Mouse (Mus musculus): ENCODE data around the gene Slc2a5. TPM values are rescaled to one million over a fixed set of nuclear protein-coding genes. Genes with fewer than 3 reads are reported as not detected.

The Slc2a5 gene
- polyA plus RNA-seq, 1 experiment from 2014 or later, result 8.1 TPM

DNA sequence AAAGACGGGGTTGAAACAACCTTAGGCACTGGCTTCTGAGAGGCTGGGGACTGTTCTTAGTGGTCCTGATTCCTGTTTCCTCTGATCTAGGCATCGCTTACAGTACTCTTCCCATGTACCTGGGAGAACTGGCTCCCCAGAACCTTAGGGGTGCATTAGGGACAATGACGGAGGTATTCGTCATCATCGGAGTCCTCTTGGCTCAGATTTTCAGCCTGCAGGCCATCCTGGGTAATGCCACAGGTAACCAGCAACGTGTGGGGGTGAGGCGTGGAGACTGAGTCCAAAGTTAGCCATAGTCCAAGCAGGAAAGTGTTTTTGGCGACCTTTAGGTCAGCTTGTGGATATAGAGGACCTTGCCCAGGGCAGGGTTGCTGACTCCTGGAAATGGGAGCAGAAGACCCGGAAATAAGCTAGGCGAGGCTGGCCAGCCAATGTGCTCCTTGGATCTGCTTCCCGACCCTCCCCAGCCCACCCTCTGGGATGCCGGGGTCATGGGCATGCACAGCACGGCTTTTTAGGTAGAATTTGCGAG is 38.3 kb downstream of the Slc2a5 start:
- DNase-seq (ENCODE audit: low spot score) (no peak), ATAC-seq (replicated peaks; ENCODE audit: low FRiP score, low read depth) (no peak)
- Histone ChIP-seq H3K9ac (ENCODE audit: low read depth, low read length) (no peak overlapping the region), H3K4me2 (ENCODE audit: low read length) (no peak overlapping the region), H3K27ac (no peak overlapping the region), H3K4me3 (replicated peaks; ENCODE audit: low read depth, low read length) (no peak overlapping the region), H3K36me3 (ENCODE audit: insufficient read depth, low read length) (no peaks in the 10 kb centered on the region), H3K9me3 (replicated peaks; ENCODE audit: low read length) (no peaks in the 10 kb centered on the region), H3K4me1 (replicated peaks; ENCODE audit: insufficient read depth, low read length) (no peaks in the 10 kb centered on the region), H3K27me3 (ENCODE audit: insufficient read depth, low read length) (no peaks in the 10 kb centered on the region)
- WGBS, result 77% methylated on average over 14 of the region's 14 CpGs
- no peak for TF ChIP-seq CTCF (IDR thresholded peaks at IDR 0.05; ENCODE audit: low read depth)

DNA sequence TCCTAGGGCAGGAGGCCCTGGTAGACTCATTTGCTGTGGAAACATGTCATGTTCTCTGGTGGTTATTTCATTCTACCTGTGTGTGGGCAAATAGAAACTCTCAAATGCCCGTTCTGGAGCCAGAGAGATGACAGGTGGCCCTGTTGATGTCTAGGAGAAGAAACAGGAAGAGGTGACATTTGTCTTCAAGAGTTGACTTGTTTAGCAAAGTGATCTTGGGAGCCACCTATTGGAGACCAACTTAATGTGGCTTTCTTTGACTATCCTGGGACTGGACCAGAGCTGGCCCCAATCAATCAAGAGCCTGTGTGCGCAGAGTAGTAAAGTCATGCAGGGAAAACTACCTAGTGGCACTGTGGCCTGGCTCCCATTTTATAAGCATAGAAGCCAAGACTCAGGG is 40.4 kb downstream of the Slc2a5 start:
- H3K4me3 ChIP-seq (replicated peaks; ENCODE audit: low read depth, low read length), result no peak overlapping the region
- H3K36me3 ChIP-seq (ENCODE audit: insufficient read depth, low read length), result no peaks in the 10 kb centered on the region
- TF ChIP-seq CTCF (IDR thresholded peaks at IDR 0.05; ENCODE audit: low read depth), result no peak
- no peaks in the 10 kb centered on the region for H3K4me1 ChIP-seq (replicated peaks; ENCODE audit: insufficient read depth, low read length)
- H3K27me3 ChIP-seq (ENCODE audit: insufficient read depth, low read length), result no peaks in the 10 kb centered on the region
- DNase-seq (ENCODE audit: low spot score) (no peak), ATAC-seq (replicated peaks; ENCODE audit: low FRiP score, low read depth) (no peak)
- WGBS, result 87% methylated on average over 2 of the region's 2 CpGs
- no peak overlapping the region for H3K4me2 ChIP-seq (ENCODE audit: low read length)
- no peaks in the 10 kb centered on the region for H3K9me3 ChIP-seq (replicated peaks; ENCODE audit: low read length)
- H3K27ac ChIP-seq, result no peak overlapping the region
- H3K9ac ChIP-seq (ENCODE audit: low read depth, low read length), result no peak overlapping the region

DNA sequence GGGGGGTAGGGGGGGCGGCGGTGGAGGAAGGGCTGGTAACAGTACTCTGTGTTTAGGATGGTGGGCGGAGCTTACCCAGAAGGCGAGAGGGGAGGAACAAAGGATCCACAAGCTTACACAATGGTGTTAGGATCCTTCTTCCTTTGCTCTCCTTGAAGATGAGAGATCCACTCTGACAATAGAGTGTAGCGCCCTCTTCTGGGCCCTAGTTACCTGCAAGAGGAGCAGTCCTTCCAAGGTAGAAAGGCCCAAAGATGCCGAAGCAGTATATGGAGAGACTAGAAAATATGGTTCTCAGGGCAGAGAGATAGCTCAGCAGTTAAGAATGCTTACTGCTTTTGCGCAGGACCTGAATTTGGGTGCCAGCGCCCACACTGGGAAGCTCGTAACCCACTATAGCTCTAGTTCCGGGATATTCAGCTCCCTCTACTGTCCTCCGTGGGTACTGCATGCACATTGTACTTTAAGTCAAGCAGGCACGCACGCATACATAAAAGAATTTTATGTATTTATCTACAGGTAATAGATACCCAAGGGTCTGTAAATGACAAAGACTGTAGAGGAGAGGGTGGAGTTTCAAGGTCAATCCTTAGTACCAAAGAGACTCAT is 43.6 kb downstream of the Slc2a5 start:
- no peak overlapping the region for H3K4me2 ChIP-seq (ENCODE audit: low read length)
- H3K4me1 ChIP-seq (replicated peaks; ENCODE audit: insufficient read depth, low read length), result no peaks in the 10 kb centered on the region
- no peak overlapping the region for H3K27ac ChIP-seq
- peak; percentile 33; the same call in 1 of the 2 replicates for TF ChIP-seq CTCF (IDR thresholded peaks at IDR 0.05; ENCODE audit: low read depth)
- H3K9me3 ChIP-seq (replicated peaks; ENCODE audit: low read length), result no peaks in the 10 kb centered on the region
- WGBS, result 80% methylated on average over 13 of the region's 13 CpGs
- H3K4me3 ChIP-seq (replicated peaks; ENCODE audit: low read depth, low read length), result no peak overlapping the region
- H3K9ac ChIP-seq (ENCODE audit: low read depth, low read length), result no peak overlapping the region
- no peaks in the 10 kb centered on the region for H3K36me3 ChIP-seq (ENCODE audit: insufficient read depth, low read length)
- DNase-seq (ENCODE audit: low spot score), result no peak
- no peaks in the 10 kb centered on the region for H3K27me3 ChIP-seq (ENCODE audit: insufficient read depth, low read length)
- ATAC-seq (replicated peaks; ENCODE audit: low FRiP score, low read depth), result no peak

DNA sequence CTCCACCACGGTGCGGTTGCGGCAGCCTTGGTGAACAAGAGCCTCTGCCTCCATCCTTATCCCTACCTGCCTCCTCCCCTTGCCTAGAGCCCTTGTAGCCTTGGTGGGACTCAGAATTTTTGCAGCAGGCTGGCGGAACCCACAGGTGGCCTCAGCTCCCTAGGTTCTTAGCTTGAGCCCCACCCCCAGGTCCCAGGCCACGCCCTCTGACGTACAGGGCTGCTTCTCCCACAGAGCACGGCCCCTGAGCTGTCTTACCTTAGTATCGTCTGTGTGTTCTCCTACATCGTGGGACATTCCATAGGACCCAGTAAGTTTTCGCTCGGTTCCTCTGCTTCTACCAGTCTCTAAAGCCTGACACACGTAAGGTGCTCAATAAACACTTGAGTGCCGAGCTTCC is 45.8 kb downstream of the Slc2a5 start:
- H3K27me3 ChIP-seq (ENCODE audit: insufficient read depth, low read length), result no peaks in the 10 kb centered on the region
- H3K4me1 ChIP-seq (replicated peaks; ENCODE audit: insufficient read depth, low read length), result no peaks in the 10 kb centered on the region
- ATAC-seq (replicated peaks; ENCODE audit: low FRiP score, low read depth), result no peak
- no peak overlapping the region for H3K4me3 ChIP-seq (replicated peaks; ENCODE audit: low read depth, low read length)
- H3K4me2 ChIP-seq (ENCODE audit: low read length), result no peak overlapping the region
- H3K9me3 ChIP-seq (replicated peaks; ENCODE audit: low read length), result no peaks in the 10 kb centered on the region
- no peak overlapping the region for H3K9ac ChIP-seq (ENCODE audit: low read depth, low read length)
- WGBS, result 44% methylated on average over 13 of the region's 13 CpGs
- no peak for TF ChIP-seq CTCF (IDR thresholded peaks at IDR 0.05; ENCODE audit: low read depth)
- H3K27ac ChIP-seq, result no peak overlapping the region
- no peak for DNase-seq (ENCODE audit: low spot score)
- H3K36me3 ChIP-seq (ENCODE audit: insufficient read depth, low read length), result no peaks in the 10 kb centered on the region

DNA sequence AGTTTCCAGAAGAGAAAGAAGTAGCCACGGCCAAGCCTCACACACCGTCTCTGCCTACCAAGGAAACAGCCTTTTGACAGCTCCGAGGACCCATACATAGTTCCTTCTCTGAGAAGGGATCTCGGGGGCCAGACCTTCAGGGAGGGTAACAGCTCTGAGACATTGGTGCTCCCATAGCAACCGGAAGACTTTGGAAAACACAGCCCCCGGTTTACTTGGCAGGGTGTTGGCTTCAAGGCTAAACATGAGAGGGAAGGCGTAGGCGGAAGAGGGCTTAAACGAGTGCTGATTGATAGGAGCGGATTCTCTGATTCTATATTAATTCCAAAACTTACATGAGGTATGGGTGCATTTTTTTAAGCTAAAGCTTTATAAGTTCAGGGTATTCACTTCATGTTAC is 49.3 kb downstream of the Slc2a5 start:
- 71% methylated on average over 10 of the region's 10 CpGs for WGBS
- Histone ChIP-seq H3K27ac (no peak overlapping the region), H3K4me2 (ENCODE audit: low read length) (no peak overlapping the region), H3K36me3 (ENCODE audit: insufficient read depth, low read length) (no peaks in the 10 kb centered on the region), H3K27me3 (ENCODE audit: insufficient read depth, low read length) (no peaks in the 10 kb centered on the region), H3K9ac (ENCODE audit: low read depth, low read length) (no peak overlapping the region), H3K4me3 (replicated peaks; ENCODE audit: low read depth, low read length) (no peak overlapping the region), H3K9me3 (replicated peaks; ENCODE audit: low read length) (no peaks in the 10 kb centered on the region), H3K4me1 (replicated peaks; ENCODE audit: insufficient read depth, low read length) (no peaks in the 10 kb centered on the region)
- DNase-seq (ENCODE audit: low spot score) (no peak), ATAC-seq (replicated peaks; ENCODE audit: low FRiP score, low read depth) (no peak)
- no peak for TF ChIP-seq CTCF (IDR thresholded peaks at IDR 0.05; ENCODE audit: low read depth)

DNA sequence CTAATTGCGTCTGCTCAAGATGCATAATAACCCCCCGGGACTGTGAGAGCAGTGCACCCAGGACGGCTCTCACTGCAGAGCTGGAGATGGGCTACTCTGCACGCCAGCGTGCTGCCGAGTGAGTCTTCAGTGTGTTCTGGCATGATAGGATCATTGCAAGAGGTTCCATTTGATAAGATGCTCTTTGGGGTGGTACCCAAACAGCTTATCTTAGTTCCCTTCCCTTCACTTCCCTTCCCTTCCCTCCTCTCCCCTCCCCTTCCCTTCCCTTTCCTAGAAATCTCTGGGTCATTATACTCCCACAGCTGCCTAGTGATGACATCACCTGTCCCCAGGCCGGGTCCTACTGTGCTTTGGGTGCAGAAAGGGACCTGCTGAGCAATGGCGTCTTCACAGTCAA is 53.0 kb downstream of the Slc2a5 start:
- ATAC-seq (replicated peaks; ENCODE audit: low FRiP score, low read depth) (no peak; the same call in 1 of the 2 replicates), DNase-seq (ENCODE audit: low spot score) (no peak)
- Histone ChIP-seq H3K27me3 (ENCODE audit: insufficient read depth, low read length) (no peaks in the 10 kb centered on the region), H3K4me2 (ENCODE audit: low read length) (no peak overlapping the region), H3K4me3 (replicated peaks; ENCODE audit: low read depth, low read length) (no peak overlapping the region), H3K27ac (no peak overlapping the region), H3K4me1 (replicated peaks; ENCODE audit: insufficient read depth, low read length) (no peaks in the 10 kb centered on the region), H3K36me3 (ENCODE audit: insufficient read depth, low read length) (no peaks in the 10 kb centered on the region), H3K9ac (ENCODE audit: low read depth, low read length) (no peak overlapping the region), H3K9me3 (replicated peaks; ENCODE audit: low read length) (no peaks in the 10 kb centered on the region)
- 82% methylated on average over 8 of the region's 8 CpGs for WGBS
- TF ChIP-seq CTCF (IDR thresholded peaks at IDR 0.05; ENCODE audit: low read depth), result no peak

DNA sequence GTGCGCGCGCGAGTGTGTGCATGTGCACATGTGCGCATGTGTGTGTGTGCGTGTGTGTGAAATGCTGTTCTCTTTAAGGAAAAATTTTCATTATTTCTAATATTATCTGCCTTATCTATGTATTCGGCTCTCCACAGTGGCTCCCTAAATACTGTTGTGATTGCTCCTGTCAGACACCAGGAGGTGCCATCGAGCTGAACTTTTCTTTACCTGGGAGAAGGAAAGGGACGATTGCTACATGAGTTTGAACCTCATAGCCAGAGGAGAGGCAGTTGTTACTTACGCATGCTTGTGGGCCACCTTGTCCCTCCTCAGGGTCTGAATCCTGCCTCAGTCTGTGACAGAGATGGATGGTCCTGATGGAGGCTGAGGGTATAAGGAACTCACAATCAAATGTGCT is 54.2 kb downstream of the Slc2a5 start:
- ATAC-seq (replicated peaks; ENCODE audit: low FRiP score, low read depth), result no peak; the same call in 1 of the 2 replicates
- DNase-seq (ENCODE audit: low spot score), result peak; percentile 57
- 62% methylated on average over 10 of the region's 10 CpGs for WGBS

More for the DNA sequence above, 54.2 kb downstream of the Slc2a5 start:
- TF ChIP-seq CTCF (IDR thresholded peaks at IDR 0.05; ENCODE audit: low read depth), result peak; percentile 72
- no peak overlapping the region for H3K27ac ChIP-seq
- no peaks in the 10 kb centered on the region for H3K27me3 ChIP-seq (ENCODE audit: insufficient read depth, low read length)
- H3K36me3 ChIP-seq (ENCODE audit: insufficient read depth, low read length), result no peaks in the 10 kb centered on the region
- H3K4me2 ChIP-seq (ENCODE audit: low read length), result no peak overlapping the region
- H3K4me3 ChIP-seq (replicated peaks; ENCODE audit: low read depth, low read length), result no peak overlapping the region
- H3K9ac ChIP-seq (ENCODE audit: low read depth, low read length), result no peak overlapping the region
- H3K9me3 ChIP-seq (replicated peaks; ENCODE audit: low read length), result no peaks in the 10 kb centered on the region
- no peaks in the 10 kb centered on the region for H3K4me1 ChIP-seq (replicated peaks; ENCODE audit: insufficient read depth, low read length)

Measured in kidney, postnatal 0 days (tissue).